Mouse (Mus musculus) embryo, embryonic 11 days (tissue): ENCODE data around the gene Gadd45b.

ENCODE experiments used
- DNase-seq: peaks from one replicate; pipeline ENCODE4 v3.0.0-alpha.2; 2015

Gene Gadd45b

GRCm38 (mm10) chr10:80911354-80911753 lies 18.5 kb upstream of the Gadd45b start:
- no peak for DNase-seq

- no peak for DNase-seq
These were observed 18.0 kb upstream of the Gadd45b start for GRCm38 (mm10) chr10:80911891-80912290.

GRCm38 (mm10) chr10:80913364-80914011 lies 16.4 kb upstream of the Gadd45b start:
- DNase-seq, result no peak

GRCm38 (mm10) chr10:80914253-80914656 lies 15.6 kb upstream of the Gadd45b start:
- DNase-seq, result no peak

GRCm38 (mm10) chr10:80915260-80915659 lies 14.6 kb upstream of the Gadd45b start:
- DNase-seq, result no peak

GRCm38 (mm10) chr10:80915736-80916135 lies 14.1 kb upstream of the Gadd45b start:
- no peak for DNase-seq

GRCm38 (mm10) chr10:80917336-80917778 lies 12.5 kb upstream of the Gadd45b start:
- peak; percentile 45 for DNase-seq

GRCm38 (mm10) chr10:80917779-80918434 lies 12.0 kb upstream of the Gadd45b start, which contains the start of gene Lmnb2:
Gene Lmnb2 (minus strand): TSS chr10:80918245.
- DNase-seq, result peak; percentile 93

GRCm38 (mm10) chr10:80921923-80922322 lies 8.0 kb upstream of the Gadd45b start:
- peak; percentile 73 for DNase-seq

- no peak for DNase-seq
These were observed 4.4 kb upstream of the Gadd45b start for GRCm38 (mm10) chr10:80925472-80925871.

GRCm38 (mm10) chr10:80928586-80929298 lies 1.1 kb upstream of the Gadd45b start:
- peak; percentile 94 for DNase-seq

GRCm38 (mm10) chr10:80930361-80931152 lies 684 bp downstream of the Gadd45b start:
- DNase-seq, result peak; percentile 56

- no peak for DNase-seq
These were observed 1.3 kb downstream of the Gadd45b start for GRCm38 (mm10) chr10:80931153-80931671.

GRCm38 (mm10) chr10:80931695-80932094 lies 1.8 kb downstream of the Gadd45b start:
- peak; percentile 46 for DNase-seq

GRCm38 (mm10) chr10:80932206-80932605 lies 2.3 kb downstream of the Gadd45b start:
- peak; percentile 60 for DNase-seq

- no peak for DNase-seq
These were observed 3.0 kb downstream of the Gadd45b start for GRCm38 (mm10) chr10:80932700-80933420.

GRCm38 (mm10) chr10:80933421-80933979 lies 3.6 kb downstream of the Gadd45b start:
- DNase-seq, result peak; percentile 53

GRCm38 (mm10) chr10:80934136-80934985 lies 4.5 kb downstream of the Gadd45b start:
- no peak for DNase-seq

- DNase-seq, result no peak
These were observed 5.4 kb downstream of the Gadd45b start for GRCm38 (mm10) chr10:80935241-80935640.

GRCm38 (mm10) chr10:80935698-80936097 lies 5.8 kb downstream of the Gadd45b start:
- DNase-seq, result peak; percentile 45
